Comparison of ENCODE assay signal across 13 mouse cellular contexts in the genomic region with DNA sequence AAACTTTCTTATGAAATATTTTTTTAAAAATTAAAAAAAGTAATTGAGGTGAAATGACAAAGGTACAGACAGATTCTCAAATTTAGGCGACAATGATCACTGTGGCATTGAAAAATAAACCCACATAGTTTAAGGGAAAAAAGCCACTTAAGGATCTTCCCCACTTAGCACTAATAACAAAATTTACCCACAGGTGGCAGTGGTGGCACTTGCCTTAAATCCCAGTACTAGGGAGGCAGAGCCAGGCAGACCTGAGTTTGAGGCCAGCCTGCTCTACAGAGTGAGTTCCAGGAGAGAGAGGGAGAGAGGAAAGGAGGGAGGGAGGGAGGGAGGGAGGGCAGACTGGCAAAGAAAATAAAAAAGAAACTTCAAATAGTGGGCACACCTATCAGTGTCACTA. TPM values are rescaled to one million over a fixed set of nuclear protein-coding genes. Genes with fewer than 3 reads are reported as not detected.
A peak's percentile ranks its signal among the peaks of the same experiment; 100 is the strongest.
DNase-seq lines count a peak whose midpoint lies in the region; ATAC-seq and TF ChIP-seq lines count a peak whose summit lies in the region.
"Had no signal": no experiment of that assay in that cellular context is flagged by ENCODE, and none has a peak within 500 bp of the region (broad histone marks: within the 10 kb centered on the region; RNA-seq: fewer than 3 reads in every experiment).

No protein-coding gene starts in this region.

- H3K4me3 ChIP-seq in liver, postnatal 0 days (ENCODE audit: low read depth, low read length): no peak overlapping the region
- no peak overlapping the region for H3K4me3 ChIP-seq in liver, embryonic 12.5 days
- H3K4me3 ChIP-seq: embryonic facial prominence, embryonic 15.5 days; heart, embryonic 15.5 days had no signal

- H3K36me3 ChIP-seq in liver, postnatal 0 days (replicated peaks; ENCODE audit: insufficient read depth, low read length): peaks cover 9% of the 10 kb centered on the region
- H3K36me3 ChIP-seq in liver, embryonic 12.5 days: peaks cover 30% of the 10 kb centered on the region

- no peak for TF ChIP-seq POLR2A in brain, embryonic 14.5 days (IDR thresholded peaks at IDR 0.05; ENCODE audit: borderline replicate concordance, extremely low read depth, insufficient read depth, insufficient read length, poor library complexity, severe bottlenecking)

- intact Hi-C loops in left cerebral cortex, postnatal 25 days (cut with DNase I): loop anchor here (5.0 kb wide), 1 partner anchor 197 kb away; no protein-coding TSS in a partner anchor

- ATAC-seq in liver, postnatal 0 days: no peak
- ATAC-seq in liver, embryonic 12.5 days: no peak
- no peak for ATAC-seq in granulocyte monocyte progenitor cell, adult 5-6 weeks (replicated peaks; ENCODE audit: poor library complexity, severe bottlenecking)

- no peak overlapping the region for H3K27ac ChIP-seq in liver, postnatal 0 days (ENCODE audit: low read depth)
- no peak overlapping the region for H3K27ac ChIP-seq in liver, embryonic 12.5 days
- H3K27ac ChIP-seq: embryonic facial prominence, embryonic 15.5 days; heart, embryonic 15.5 days had no signal

- DNase-seq in embryo, embryonic 11 days: peak; percentile 16
- DNase-seq in embryo, embryonic 10.5 days (ENCODE audit: low spot score): no peak
- no peak for DNase-seq in liver, postnatal 0 days
- DNase-seq in brain, embryonic 14.5 days (ENCODE audit: low read depth): peak; percentile 36
- peak; percentile 66 for DNase-seq in thymus, postnatal 14 days
- DNase-seq in left cerebral cortex, postnatal 25 days (ENCODE audit: low spot score in 2 of 2): no peak
- DNase-seq: cerebellum, adult 11-12 months; kidney, adult 11 months; layer of hippocampus, postnatal 36 days had no signal

- peak; percentile 48 for TF ChIP-seq CTCF in liver, postnatal 0 days (IDR thresholded peaks at IDR 0.05; ENCODE audit: low read depth)
- peak; percentile 24; the same call in 1 of the 2 replicates for TF ChIP-seq CTCF in brain, embryonic 14.5 days (IDR thresholded peaks at IDR 0.05; ENCODE audit: borderline replicate concordance, extremely low read depth, insufficient read depth, insufficient read length)

- no peak overlapping the region for H3K9ac ChIP-seq in liver, postnatal 0 days (replicated peaks)
- H3K9ac ChIP-seq in liver, embryonic 12.5 days: no peak overlapping the region
- H3K9ac ChIP-seq: embryonic facial prominence, embryonic 15.5 days; heart, embryonic 15.5 days had no signal

- H3K9me3 ChIP-seq in liver, postnatal 0 days (ENCODE audit: low read length): no peaks in the 10 kb centered on the region
- no peaks in the 10 kb centered on the region for H3K9me3 ChIP-seq in liver, embryonic 12.5 days (replicated peaks)
- H3K9me3 ChIP-seq: embryonic facial prominence, embryonic 15.5 days; heart, embryonic 15.5 days had no signal

- 78% methylated on average over 1 of the region's 1 CpGs for WGBS in liver, postnatal 0 days (ENCODE audit: insufficient replicate concordance)
- WGBS in liver, embryonic 12.5 days (ENCODE audit: insufficient replicate concordance): 55% methylated on average over 1 of the region's 1 CpGs

- H3K4me2 ChIP-seq in liver, postnatal 0 days (ENCODE audit: low read depth, low read length): no peak overlapping the region
- H3K4me2 ChIP-seq in liver, embryonic 12.5 days: no peak overlapping the region
- H3K4me2 ChIP-seq: embryonic facial prominence, embryonic 15.5 days; heart, embryonic 15.5 days had no signal

- no peak for TF ChIP-seq EP300 in liver, postnatal 0 days (IDR thresholded peaks at IDR 0.05; ENCODE audit: low read depth)

- H3K4me1 ChIP-seq in liver, postnatal 0 days (ENCODE audit: insufficient read depth): no peaks in the 10 kb centered on the region
- no peaks in the 10 kb centered on the region for H3K4me1 ChIP-seq in liver, embryonic 12.5 days

- H3K27me3 ChIP-seq in liver, postnatal 0 days (ENCODE audit: insufficient read depth, low read length): no peaks in the 10 kb centered on the region
- no peaks in the 10 kb centered on the region for H3K27me3 ChIP-seq in liver, embryonic 12.5 days (replicated peaks)
- H3K27me3 ChIP-seq: embryonic facial prominence, embryonic 15.5 days; heart, embryonic 15.5 days had no signal

RNA-seq across cellular contexts. Expression of gene Wdr59, which starts 56.6 kb away (rescaled TPM):
- polyA plus RNA-seq in liver, postnatal 0 days (2015; fragmentation: Nextera tagmentation; extraction: Ambion mirVana): 0.77 and 0.92 TPM in 2 replicates
- 2.8 and 3.1 TPM in 2 replicates for polyA plus RNA-seq in liver, embryonic 12.5 days (2016; fragmentation: Nextera tagmentation; extraction: Ambion mirVana)
- 14.2 and 16.0 TPM in 2 replicates for polyA plus RNA-seq in brain, embryonic 14.5 days (2012; rRNA removed)
- 6.7 and 7.7 TPM in 2 replicates for total RNA-seq in granulocyte monocyte progenitor cell, adult 5-6 weeks (2014; fragmentation: Nextera tagmentation)
- 4.0 and 5.6 TPM in 2 replicates for total RNA-seq in granulocyte monocyte progenitor cell, adult 5-6 weeks (2017)
- 10 to 100 TPM; 18.4 to 18.7 TPM for total RNA-seq in left cerebral cortex, postnatal 25 days (2021)

Comparison
In these comparisons a context has a peak if more than half of its experiments do, and no peak if none do; other contexts are left out.
1. DNase-seq: peak in embryo, embryonic 11 days (single experiment), brain, embryonic 14.5 days (single experiment) and thymus, postnatal 14 days (single experiment); none in embryo, embryonic 10.5 days (single experiment), liver, postnatal 0 days (single experiment) and left cerebral cortex, postnatal 25 days (0 of 2).